Mouse (Mus musculus): ENCODE results near the gene Zfp683.

- TF ChIP-seq POLR2A (IDR thresholded peaks at IDR 0.05; ENCODE audit: insufficient read depth, low read depth, low read length) = no peak
- no peak for TF ChIP-seq CTCF (IDR thresholded peaks at IDR 0.05; ENCODE audit: insufficient read depth, low read depth, low read length)
Measured at GRCm38 (mm10) chr4:134058166-134058715, 4.6 kb downstream of the Zfp683 start.
